Mouse (Mus musculus): ENCODE results near the gene Rps24.

GRCm38 (mm10) chr14:24530228-24530627 lies 43.3 kb downstream of the Rps24 start:
- no peak for TF ChIP-seq CTCF (IDR thresholded peaks at IDR 0.05; ENCODE audit: control insufficient read depth, insufficient read depth, insufficient replicate concordance, low read depth, low read length)
- no peak for TF ChIP-seq POLR2A (IDR thresholded peaks at IDR 0.05; ENCODE audit: control insufficient read depth, low read depth, low read length)

All from testis, adult 2 months (tissue).